Mouse (Mus musculus) myocyte (in vitro differentiated cells): ENCODE data around the gene Pnpla5. TPM values are rescaled to one million over a fixed set of nuclear protein-coding genes. Genes with fewer than 3 reads are reported as not detected.

Source experiments
- H3K27me3 ChIP-seq: one replicate; pipeline ENCODE4 v1.6.1; 2011; ENCODE audit not compliant: control insufficient read depth, insufficient read depth, insufficient read length
- H3K36me3 ChIP-seq: one replicate; pipeline ENCODE4 v1.6.1; 2011; ENCODE audit not compliant: control insufficient read depth, insufficient read depth
- H3K4me2 ChIP-seq: one replicate; pipeline ENCODE4 v1.6.1; 2011; ENCODE audit warnings: low read depth, control low read depth
- H3K4me3 ChIP-seq: one replicate; pipeline ENCODE4 v1.5.1; 2011; ENCODE audit warnings: mild to moderate bottlenecking, control low read depth, moderate library complexity
- H3K79me2 ChIP-seq: one replicate; pipeline ENCODE4 v1.6.1; 2011; ENCODE audit not compliant: control insufficient read depth, insufficient read depth
- H3ac ChIP-seq: one replicate; pipeline ENCODE4 v1.6.1; 2011; ENCODE audit not compliant: control insufficient read depth, insufficient read length
- CEBPB ChIP-seq: IDR thresholded peaks from 2 replicates; pipeline ENCODE4 v1.6.1; 2011; ENCODE audit warnings: mild to moderate bottlenecking, moderate library complexity; ENCODE audit not compliant: poor library complexity, insufficient read depth, severe bottlenecking
- E2F4 ChIP-seq: IDR thresholded peaks from one replicate; pipeline ENCODE4 v1.6.1; 2011; ENCODE audit warnings: mild to moderate bottlenecking, control low read depth, moderate library complexity; ENCODE audit not compliant: insufficient read depth
- MAX ChIP-seq: IDR thresholded peaks from one replicate; pipeline ENCODE4 v1.6.1; 2011; ENCODE audit warnings: low read depth, mild to moderate bottlenecking, control low read depth
- MYOD1 ChIP-seq, 3 experiments: IDR thresholded peaks; one replicate each; pipeline ENCODE4 v1.6.1; 2011; ENCODE audit warnings: control low read depth in 2 of 3, low read depth in 2 of 3, mild to moderate bottlenecking in 2 of 3, moderate library complexity in 1 of 3; ENCODE audit not compliant: insufficient read length in 2 of 3, control insufficient read depth in 1 of 3
- MYOG ChIP-seq, 3 experiments: IDR thresholded peaks; one replicate each; pipeline ENCODE4 v1.6.1; 2011; ENCODE audit warnings: control low read depth in 2 of 3, low read depth in 2 of 3, mild to moderate bottlenecking in 2 of 3; ENCODE audit not compliant: insufficient read length in 2 of 3, control insufficient read depth in 1 of 3, insufficient read depth in 1 of 3
- POLR2A ChIP-seq: IDR thresholded peaks from one replicate; pipeline ENCODE4 v1.6.1; 2011; ENCODE audit warnings: low read depth, mild to moderate bottlenecking, control low read depth, moderate library complexity; ENCODE audit not compliant: insufficient read length
- POLR2AphosphoS2 ChIP-seq: IDR thresholded peaks from one replicate; pipeline ENCODE4 v1.6.1; 2011; ENCODE audit warnings: low read depth, control low read depth; ENCODE audit not compliant: insufficient read length
- REST ChIP-seq: IDR thresholded peaks from one replicate; pipeline ENCODE4 v1.6.1; 2011; ENCODE audit warnings: mild to moderate bottlenecking, control low read depth, moderate library complexity; ENCODE audit not compliant: insufficient read depth, insufficient read length
- SRF ChIP-seq: IDR thresholded peaks from one replicate; pipeline ENCODE4 v1.6.1; 2011; ENCODE audit warnings: low read depth; ENCODE audit not compliant: control insufficient read depth, insufficient read length
- TCF12 ChIP-seq: IDR thresholded peaks from one replicate; pipeline ENCODE4 v1.6.1; 2011; ENCODE audit warnings: mild to moderate bottlenecking, control low read depth; ENCODE audit not compliant: poor library complexity, insufficient read depth, severe bottlenecking
- TCF3 ChIP-seq: IDR thresholded peaks from one replicate; pipeline ENCODE4 v1.6.1; 2011; ENCODE audit warnings: low read depth, control low read depth; ENCODE audit not compliant: insufficient read length
- USF1 ChIP-seq: IDR thresholded peaks from one replicate; pipeline ENCODE4 v1.6.1; 2011; ENCODE audit warnings: low read depth, mild to moderate bottlenecking, control low read depth, moderate library complexity
- polyA plus RNA-seq: library from polyadenylated mRNA; unstranded; fragments of >200 nt; fragmentation: generic; extraction: Trizol; gene quantifications from one replicate; pipeline ENCODE4 v1.2.1, GENCODE M21; 2012; ENCODE audit warnings: missing spikeins

Gene Pnpla5
- polyA plus RNA-seq, 1 experiment: not detected

GRCm38 (mm10) chr15:84078667-84079066 is 44.3 kb downstream of the Pnpla5 start:
- no peaks in the 10 kb centered on the region for H3K79me2 ChIP-seq
- no peak overlapping the region for H3K4me3 ChIP-seq
- TF ChIP-seq MYOG (IDR thresholded peaks at IDR 0.05; ENCODE audit: control insufficient read depth in 1 of 3, insufficient read depth in 1 of 3, insufficient read length in 2 of 3, low read depth in 2 of 3) (no peak), TCF3 (no peak), POLR2A (no peak), REST (no peak), TCF12 (no peak), USF1 (no peak), E2F4 (no peak), CEBPB (no peak), MAX (no peak)
- no peak overlapping the region for H3K4me2 ChIP-seq
- no peak overlapping the region for H3ac ChIP-seq
- H3K27me3 ChIP-seq: peaks cover 68% of the 10 kb centered on the region
- H3K36me3 ChIP-seq: no peaks in the 10 kb centered on the region

DNA sequence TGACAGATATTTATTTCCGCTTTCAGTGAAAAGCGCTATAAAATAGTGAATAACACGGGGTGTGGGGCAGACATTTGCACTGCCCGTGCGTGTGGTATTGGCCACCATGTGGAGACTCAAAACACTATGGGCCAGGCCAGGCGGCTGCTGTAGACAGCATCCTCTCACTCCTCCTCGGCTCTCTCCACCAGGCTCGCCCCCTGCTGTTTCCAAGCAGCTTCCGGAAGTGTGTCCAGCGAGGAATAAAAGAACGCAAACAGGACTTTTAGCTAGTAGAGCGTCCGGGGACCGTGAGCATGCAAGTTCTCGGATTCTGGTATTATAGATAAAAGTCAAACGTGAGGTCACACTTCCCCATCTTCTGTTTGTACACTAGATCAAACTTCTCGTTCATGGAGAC is 45.8 kb downstream of the Pnpla5 start:
- H3K27me3 ChIP-seq: peaks cover 68% of the 10 kb centered on the region
- no peak for TF ChIP-seq POLR2A
- no peak for TF ChIP-seq MYOG (IDR thresholded peaks at IDR 0.05; ENCODE audit: control insufficient read depth in 1 of 3, insufficient read depth in 1 of 3, insufficient read length in 2 of 3, low read depth in 2 of 3)
- no peak for TF ChIP-seq TCF3
- no peak for TF ChIP-seq CEBPB
- no peak for TF ChIP-seq REST
- no peak for TF ChIP-seq POLR2AphosphoS2
- no peak for TF ChIP-seq TCF12
- no peak for TF ChIP-seq SRF
- TF ChIP-seq MYOD1 (IDR thresholded peaks at IDR 0.05; ENCODE audit: control insufficient read depth in 1 of 3, insufficient read length in 2 of 3, low read depth in 2 of 3): no peak
- TF ChIP-seq E2F4: no peak
- TF ChIP-seq MAX: no peak
- TF ChIP-seq USF1: no peak

DNA sequence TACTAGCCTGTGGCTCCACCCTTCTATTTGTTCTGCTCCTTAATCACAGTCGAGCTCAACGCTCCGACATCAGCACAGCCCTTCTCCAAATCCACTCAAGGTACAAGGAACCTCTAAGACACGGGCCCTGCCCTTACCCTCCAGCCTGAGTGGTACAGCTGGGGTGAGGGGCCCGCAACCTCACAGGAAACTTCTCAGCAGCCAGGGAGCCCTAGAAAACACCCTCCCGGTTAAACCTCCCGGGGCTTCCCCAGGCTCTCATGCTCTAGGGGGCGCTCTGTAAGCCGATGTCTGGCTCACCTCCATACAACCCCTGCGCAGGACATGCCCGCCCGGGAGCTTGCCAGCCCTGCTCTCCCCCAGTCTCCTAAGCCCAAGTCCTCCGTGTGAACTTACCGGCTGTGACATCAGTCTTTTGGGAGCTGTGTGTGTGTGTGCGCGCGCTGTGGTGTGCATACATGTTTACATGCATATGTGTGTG is 48.2 kb downstream of the Pnpla5 start:
- Histone ChIP-seq H3ac (no peak overlapping the region), H3K79me2 (no peaks in the 10 kb centered on the region), H3K4me3 (no peak overlapping the region), H3K4me2 (no peak overlapping the region), H3K27me3 (peaks cover 56% of the 10 kb centered on the region), H3K36me3 (no peaks in the 10 kb centered on the region)
- TF ChIP-seq MAX: no peak
- no peak for TF ChIP-seq POLR2AphosphoS2
- no peak for TF ChIP-seq TCF12
- no peak for TF ChIP-seq MYOG (IDR thresholded peaks at IDR 0.05; ENCODE audit: control insufficient read depth in 1 of 3, insufficient read depth in 1 of 3, insufficient read length in 2 of 3, low read depth in 2 of 3)
- no peak for TF ChIP-seq CEBPB

More for the DNA sequence above, 45.8 kb downstream of the Pnpla5 start:
- Histone ChIP-seq H3K4me2 (no peak overlapping the region), H3K4me3 (no peak overlapping the region), H3ac (no peak overlapping the region), H3K79me2 (no peaks in the 10 kb centered on the region), H3K36me3 (no peaks in the 10 kb centered on the region)

GRCm38 (mm10) chr15:84073911-84074704 is 48.9 kb downstream of the Pnpla5 start:
- Histone ChIP-seq H3K79me2 (no peaks in the 10 kb centered on the region), H3K27me3 (peaks cover 49% of the 10 kb centered on the region), H3ac (no peak overlapping the region), H3K36me3 (no peaks in the 10 kb centered on the region), H3K4me2 (no peak overlapping the region), H3K4me3 (no peak overlapping the region)
- TF ChIP-seq TCF12 (no peak), REST (no peak), POLR2AphosphoS2 (no peak), POLR2A (no peak), CEBPB (no peak), TCF3 (no peak), MYOG (IDR thresholded peaks at IDR 0.05; ENCODE audit: control insufficient read depth in 1 of 3, insufficient read depth in 1 of 3, insufficient read length in 2 of 3, low read depth in 2 of 3) (no peak), E2F4 (no peak), SRF (no peak)

GRCm38 (mm10) chr15:84073058-84073457 is 49.9 kb downstream of the Pnpla5 start:
- no peak overlapping the region for H3K4me3 ChIP-seq
- no peaks in the 10 kb centered on the region for H3K79me2 ChIP-seq
- H3ac ChIP-seq: no peak overlapping the region
- no peaks in the 10 kb centered on the region for H3K36me3 ChIP-seq
- TF ChIP-seq SRF (no peak), MYOG (IDR thresholded peaks at IDR 0.05; ENCODE audit: control insufficient read depth in 1 of 3, insufficient read depth in 1 of 3, insufficient read length in 2 of 3, low read depth in 2 of 3) (no peak), E2F4 (no peak), TCF12 (no peak), MAX (no peak), CEBPB (no peak), USF1 (no peak), MYOD1 (IDR thresholded peaks at IDR 0.05; ENCODE audit: control insufficient read depth in 1 of 3, insufficient read length in 2 of 3, low read depth in 2 of 3) (no peak), REST (no peak), POLR2A (no peak), TCF3 (no peak), POLR2AphosphoS2 (no peak)
- no peak overlapping the region for H3K4me2 ChIP-seq
- peaks cover 54% of the 10 kb centered on the region for H3K27me3 ChIP-seq
